Mouse (Mus musculus): ENCODE measurements around the gene Smad3. TPM values are rescaled to one million over a fixed set of nuclear protein-coding genes. Genes with fewer than 3 reads are reported as not detected.

Smad3 gene
- polyA plus RNA-seq, 1 experiment = 33.5 TPM

GRCm38 (mm10) chr9:63774854-63775483, 17.2 kb upstream of the Smad3 start:
- no peak overlapping the region for H3K4me3 ChIP-seq (ENCODE audit: insufficient read depth, low read depth, low read length)
- 19% methylated on average over 6 of the region's 6 CpGs for WGBS
- no peaks in the 10 kb centered on the region for H3K36me3 ChIP-seq (ENCODE audit: control insufficient read depth, insufficient read depth, low read length)
- H3K27me3 ChIP-seq (replicated peaks; ENCODE audit: control insufficient read depth, insufficient read depth, low read length) = no peaks in the 10 kb centered on the region
- DNase-seq = peak; percentile 72
- no peak for TF ChIP-seq CTCF (conservative IDR thresholded peaks at IDR 0.05; ENCODE audit: insufficient read depth, insufficient read length, low read depth, low read length)
- no peak for TF ChIP-seq POLR2A (IDR thresholded peaks at IDR 0.05; ENCODE audit: low read depth, low read length)
- peaks cover 14% of the 10 kb centered on the region for H3K4me1 ChIP-seq (ENCODE audit: control insufficient read depth, insufficient read depth, low read length)
- peak overlapping the region; percentile 30 for H3K27ac ChIP-seq (ENCODE audit: insufficient read depth, low read depth, low read length)

- TF ChIP-seq POLR2A (IDR thresholded peaks at IDR 0.05; ENCODE audit: low read depth, low read length) = no peak
- TF ChIP-seq CTCF (conservative IDR thresholded peaks at IDR 0.05; ENCODE audit: insufficient read depth, insufficient read length, low read depth, low read length) = no peak
- no peaks in the 10 kb centered on the region for H3K36me3 ChIP-seq (ENCODE audit: control insufficient read depth, insufficient read depth, low read length)
- H3K4me3 ChIP-seq (ENCODE audit: insufficient read depth, low read depth, low read length) = no peak overlapping the region
- no peak overlapping the region for H3K27ac ChIP-seq (ENCODE audit: insufficient read depth, low read depth, low read length)
- DNase-seq = no peak
- WGBS = 58% methylated on average over 10 of the region's 10 CpGs
- no peaks in the 10 kb centered on the region for H3K27me3 ChIP-seq (replicated peaks; ENCODE audit: control insufficient read depth, insufficient read depth, low read length)
- H3K4me1 ChIP-seq (ENCODE audit: control insufficient read depth, insufficient read depth, low read length) = peaks cover 14% of the 10 kb centered on the region
Measured at GRCm38 (mm10) chr9:63772452-63772851, 14.7 kb upstream of the Smad3 start.

- no peak overlapping the region for H3K27ac ChIP-seq (ENCODE audit: insufficient read depth, low read depth, low read length)
- WGBS = 57% methylated on average over 5 of the region's 5 CpGs
- H3K4me1 ChIP-seq (ENCODE audit: control insufficient read depth, insufficient read depth, low read length) = peaks cover 14% of the 10 kb centered on the region
Measured at GRCm38 (mm10) chr9:63771676-63772075, 13.9 kb upstream of the Smad3 start.

DNA sequence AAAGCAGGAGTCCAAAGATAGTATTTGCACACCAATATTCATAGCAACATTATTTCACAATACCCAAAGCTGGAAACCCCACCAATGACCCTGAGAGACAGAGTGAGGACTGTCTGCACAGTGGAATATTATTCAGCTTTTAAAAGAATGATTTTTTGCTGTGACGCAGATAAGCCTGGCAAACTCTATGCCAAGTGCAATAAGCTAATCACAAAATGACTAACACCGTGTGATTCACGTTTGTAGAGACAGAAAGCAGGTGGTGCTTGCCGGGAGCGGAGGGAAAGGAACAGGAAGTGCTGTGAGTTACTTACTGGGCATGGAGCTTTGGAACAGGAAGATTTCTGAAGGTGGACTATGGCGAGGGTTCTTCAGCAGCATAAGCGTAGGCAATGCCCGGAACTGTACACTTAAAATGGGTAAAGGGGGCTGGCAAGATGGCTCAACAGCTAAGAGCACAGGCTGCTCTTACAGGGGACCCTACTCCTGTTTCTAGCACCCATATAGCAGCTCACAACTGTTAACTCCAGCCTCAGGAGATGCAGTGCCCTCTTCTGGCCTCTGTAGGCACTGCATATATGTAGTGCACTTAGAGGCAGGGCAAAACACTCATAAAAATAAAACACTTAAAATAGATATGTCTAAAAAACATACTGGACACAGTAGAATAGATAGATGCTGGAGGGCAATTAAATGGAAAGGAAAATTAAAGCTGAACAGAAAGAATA, 3.7 kb upstream of the Smad3 start:
- TF ChIP-seq CTCF (conservative IDR thresholded peaks at IDR 0.05; ENCODE audit: insufficient read depth, insufficient read length, low read depth, low read length) (peak; percentile 34), POLR2A (IDR thresholded peaks at IDR 0.05; ENCODE audit: low read depth, low read length) (no peak)

More at GRCm38 (mm10) chr9:63771676-63772075, 13.9 kb upstream of the Smad3 start:
- TF ChIP-seq CTCF (conservative IDR thresholded peaks at IDR 0.05; ENCODE audit: insufficient read depth, insufficient read length, low read depth, low read length) (no peak), POLR2A (IDR thresholded peaks at IDR 0.05; ENCODE audit: low read depth, low read length) (no peak)
- DNase-seq = no peak
- H3K27me3 ChIP-seq (replicated peaks; ENCODE audit: control insufficient read depth, insufficient read depth, low read length) = no peaks in the 10 kb centered on the region
- no peak overlapping the region for H3K4me3 ChIP-seq (ENCODE audit: insufficient read depth, low read depth, low read length)
- no peaks in the 10 kb centered on the region for H3K36me3 ChIP-seq (ENCODE audit: control insufficient read depth, insufficient read depth, low read length)

GRCm38 (mm10) chr9:63760783-63761182, 3.0 kb upstream of the Smad3 start:
- no peak overlapping the region for H3K4me3 ChIP-seq (ENCODE audit: insufficient read depth, low read depth, low read length)
- peak overlapping the region; percentile 89 for H3K27ac ChIP-seq (ENCODE audit: insufficient read depth, low read depth, low read length)
- no peak for TF ChIP-seq POLR2A (IDR thresholded peaks at IDR 0.05; ENCODE audit: low read depth, low read length)
- TF ChIP-seq CTCF (conservative IDR thresholded peaks at IDR 0.05; ENCODE audit: insufficient read depth, insufficient read length, low read depth, low read length) = no peak

More for the DNA sequence above, 3.7 kb upstream of the Smad3 start:
- no peak overlapping the region for H3K27ac ChIP-seq (ENCODE audit: insufficient read depth, low read depth, low read length)
- no peak overlapping the region for H3K4me3 ChIP-seq (ENCODE audit: insufficient read depth, low read depth, low read length)
- peaks cover 8% of the 10 kb centered on the region; the same call in 1 of the 2 replicates for H3K4me1 ChIP-seq (ENCODE audit: control insufficient read depth, insufficient read depth, low read length)
- no peaks in the 10 kb centered on the region for H3K27me3 ChIP-seq (replicated peaks; ENCODE audit: control insufficient read depth, insufficient read depth, low read length)
- no peaks in the 10 kb centered on the region for H3K36me3 ChIP-seq (ENCODE audit: control insufficient read depth, insufficient read depth, low read length)
- WGBS = 96% methylated on average over 8 of the region's 8 CpGs
- DNase-seq = no peak

DNA sequence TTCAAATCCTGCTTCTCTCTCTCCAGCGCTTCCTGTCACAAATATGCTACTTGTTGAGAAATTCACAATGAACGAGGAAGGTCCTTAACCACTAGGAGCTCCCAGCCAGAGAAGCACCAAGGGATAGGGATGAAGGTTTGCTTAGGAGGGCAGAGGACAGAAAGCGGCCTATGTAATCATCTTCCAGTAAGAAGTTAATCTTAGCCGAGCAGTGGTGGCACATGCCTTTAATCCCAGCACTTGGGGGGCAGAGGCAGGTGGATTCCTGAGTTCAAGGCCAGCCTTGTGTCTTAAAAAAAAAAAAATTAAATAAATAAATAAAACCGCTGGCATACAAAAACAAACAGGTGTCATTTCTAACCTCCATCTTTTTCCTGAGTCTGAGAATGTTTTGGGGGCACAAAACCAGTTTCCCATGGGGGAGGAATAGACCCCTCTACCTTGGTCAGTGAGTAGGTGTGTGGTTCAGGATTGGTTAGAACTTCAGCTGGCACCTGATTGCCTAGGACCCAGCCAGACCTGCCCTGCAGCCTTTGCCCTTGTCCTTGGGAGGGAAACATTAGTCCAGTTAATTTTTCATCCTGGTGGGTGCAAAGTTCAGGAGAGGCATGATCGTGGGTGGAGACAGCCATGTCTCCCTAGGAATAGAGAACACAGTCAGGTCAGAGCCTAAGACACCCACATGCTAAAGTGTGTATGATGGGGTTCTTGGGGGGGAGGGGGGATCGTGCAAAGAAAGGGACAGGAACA, 2.4 kb upstream of the Smad3 start:
- Histone ChIP-seq H3K27me3 (replicated peaks; ENCODE audit: control insufficient read depth, insufficient read depth, low read length) (no peaks in the 10 kb centered on the region), H3K36me3 (ENCODE audit: control insufficient read depth, insufficient read depth, low read length) (no peaks in the 10 kb centered on the region), H3K27ac (ENCODE audit: insufficient read depth, low read depth, low read length) (peak overlapping the region; percentile 94), H3K4me3 (ENCODE audit: insufficient read depth, low read depth, low read length) (no peak overlapping the region), H3K4me1 (ENCODE audit: control insufficient read depth, insufficient read depth, low read length) (peaks cover 18% of the 10 kb centered on the region)
- peak; percentile 94 for DNase-seq
- no peak for TF ChIP-seq POLR2A (IDR thresholded peaks at IDR 0.05; ENCODE audit: low read depth, low read length)
- TF ChIP-seq CTCF (conservative IDR thresholded peaks at IDR 0.05; ENCODE audit: insufficient read depth, insufficient read length, low read depth, low read length) = no peak
- 54% methylated on average over 7 of the region's 7 CpGs for WGBS

More at GRCm38 (mm10) chr9:63760783-63761182, 3.0 kb upstream of the Smad3 start:
- 64% methylated on average over 7 of the region's 7 CpGs for WGBS
- Histone ChIP-seq H3K36me3 (ENCODE audit: control insufficient read depth, insufficient read depth, low read length) (no peaks in the 10 kb centered on the region), H3K4me1 (ENCODE audit: control insufficient read depth, insufficient read depth, low read length) (peaks cover 12% of the 10 kb centered on the region), H3K27me3 (replicated peaks; ENCODE audit: control insufficient read depth, insufficient read depth, low read length) (no peaks in the 10 kb centered on the region)
- peak; percentile 51 for DNase-seq
